Mouse (Mus musculus): ENCODE measurements around the gene Tnxb. TPM values are rescaled to one million over a fixed set of nuclear protein-coding genes. Genes with fewer than 3 reads are reported as not detected.

Gene Tnxb
- polyA plus RNA-seq, 1 experiment from 2014 or later = 0.24 TPM

- WGBS (ENCODE audit: insufficient replicate concordance) = 23% methylated on average over 5 of the region's 5 CpGs
- no peaks in the 10 kb centered on the region for H3K9me3 ChIP-seq (replicated peaks; ENCODE audit: control insufficient read depth, low read length)
- ATAC-seq (replicated peaks; ENCODE audit: insufficient number of reproducible peaks, low FRiP score, low TSS enrichment) = no peak
- H3K4me2 ChIP-seq = peak overlapping the region; percentile 90
- H3K4me1 ChIP-seq (ENCODE audit: control insufficient read depth, insufficient read depth, low read length) = peaks cover 32% of the 10 kb centered on the region
- H3K27me3 ChIP-seq (ENCODE audit: control insufficient read depth, insufficient read depth, low read length) = peaks cover 46% of the 10 kb centered on the region
- H3K9ac ChIP-seq (ENCODE audit: low read depth, low read length) = peak overlapping the region; percentile 85; the same call in 1 of the 2 replicates
- no peaks in the 10 kb centered on the region for H3K36me3 ChIP-seq (ENCODE audit: control insufficient read depth, insufficient read depth, low read length)
- no peak overlapping the region for H3K27ac ChIP-seq (ENCODE audit: low read depth, low read length)
- H3K4me3 ChIP-seq (ENCODE audit: low read depth, low read length) = peak overlapping the region; percentile 80
These were observed 41.7 kb upstream of the Tnxb start for GRCm38 (mm10) chr17:34628644-34628967.

GRCm38 (mm10) chr17:34629221-34629751, 41.0 kb upstream of the Tnxb start, which contains the start of gene Prrt1:
TSS of gene Prrt1 (plus strand) at chr17:34629533.
- no peak for ATAC-seq (replicated peaks; ENCODE audit: insufficient number of reproducible peaks, low FRiP score, low TSS enrichment)
- Histone ChIP-seq H3K36me3 (ENCODE audit: control insufficient read depth, insufficient read depth, low read length) (no peaks in the 10 kb centered on the region), H3K9ac (ENCODE audit: low read depth, low read length) (peak within 1 kb of the TSS; percentile 85), H3K4me1 (ENCODE audit: control insufficient read depth, insufficient read depth, low read length) (peaks cover 32% of the 10 kb centered on the region), H3K27me3 (ENCODE audit: control insufficient read depth, insufficient read depth, low read length) (peaks cover 49% of the 10 kb centered on the region), H3K9me3 (replicated peaks; ENCODE audit: control insufficient read depth, low read length) (no peaks in the 10 kb centered on the region), H3K4me2 (peak within 1 kb of the TSS; percentile 90), H3K27ac (ENCODE audit: low read depth, low read length) (peak within 1 kb of the TSS; percentile 93; the same call in 1 of the 2 replicates), H3K4me3 (ENCODE audit: low read depth, low read length) (peak within 1 kb of the TSS; percentile 80)
- 2% methylated on average over 16 of the region's 16 CpGs for WGBS (ENCODE audit: insufficient replicate concordance)

- no peak overlapping the region for H3K4me2 ChIP-seq
- H3K4me1 ChIP-seq (ENCODE audit: control insufficient read depth, insufficient read depth, low read length) = peaks cover 32% of the 10 kb centered on the region
- no peaks in the 10 kb centered on the region for H3K36me3 ChIP-seq (ENCODE audit: control insufficient read depth, insufficient read depth, low read length)
- H3K27me3 ChIP-seq (ENCODE audit: control insufficient read depth, insufficient read depth, low read length) = peaks cover 49% of the 10 kb centered on the region
- WGBS (ENCODE audit: insufficient replicate concordance) = 10% methylated on average over 12 of the region's 12 CpGs
- no peak for ATAC-seq (replicated peaks; ENCODE audit: insufficient number of reproducible peaks, low FRiP score, low TSS enrichment)
- H3K9me3 ChIP-seq (replicated peaks; ENCODE audit: control insufficient read depth, low read length) = no peaks in the 10 kb centered on the region
- H3K27ac ChIP-seq (ENCODE audit: low read depth, low read length) = no peak overlapping the region
- peak overlapping the region; percentile 30; the same call in 1 of the 2 replicates for H3K4me3 ChIP-seq (ENCODE audit: low read depth, low read length)
- no peak overlapping the region for H3K9ac ChIP-seq (ENCODE audit: low read depth, low read length)
These were observed 40.3 kb upstream of the Tnxb start for GRCm38 (mm10) chr17:34629796-34630603.

- Histone ChIP-seq H3K27ac (ENCODE audit: low read depth, low read length) (no peak overlapping the region), H3K4me2 (peak overlapping the region; percentile 55), H3K27me3 (ENCODE audit: control insufficient read depth, insufficient read depth, low read length) (peaks cover 51% of the 10 kb centered on the region), H3K9me3 (replicated peaks; ENCODE audit: control insufficient read depth, low read length) (no peaks in the 10 kb centered on the region), H3K4me3 (ENCODE audit: low read depth, low read length) (peak overlapping the region; percentile 30), H3K4me1 (ENCODE audit: control insufficient read depth, insufficient read depth, low read length) (peaks cover 32% of the 10 kb centered on the region), H3K36me3 (ENCODE audit: control insufficient read depth, insufficient read depth, low read length) (no peaks in the 10 kb centered on the region), H3K9ac (ENCODE audit: low read depth, low read length) (no peak overlapping the region)
- 2% methylated on average over 44 of the region's 48 CpGs for WGBS (ENCODE audit: insufficient replicate concordance)
- ATAC-seq (replicated peaks; ENCODE audit: insufficient number of reproducible peaks, low FRiP score, low TSS enrichment) = no peak
These were observed 39.5 kb upstream of the Tnxb start for GRCm38 (mm10) chr17:34630761-34631301.

GRCm38 (mm10) chr17:34631647-34632046, 38.7 kb upstream of the Tnxb start:
- ATAC-seq (replicated peaks; ENCODE audit: insufficient number of reproducible peaks, low FRiP score, low TSS enrichment) = no peak
- H3K9ac ChIP-seq (ENCODE audit: low read depth, low read length) = no peak overlapping the region
- peaks cover 25% of the 10 kb centered on the region for H3K4me1 ChIP-seq (ENCODE audit: control insufficient read depth, insufficient read depth, low read length)
- 6% methylated on average over 12 of the region's 12 CpGs for WGBS (ENCODE audit: insufficient replicate concordance)
- peak overlapping the region; percentile 30 for H3K4me3 ChIP-seq (ENCODE audit: low read depth, low read length)
- H3K36me3 ChIP-seq (ENCODE audit: control insufficient read depth, insufficient read depth, low read length) = no peaks in the 10 kb centered on the region
- peaks cover 51% of the 10 kb centered on the region for H3K27me3 ChIP-seq (ENCODE audit: control insufficient read depth, insufficient read depth, low read length)
- no peaks in the 10 kb centered on the region for H3K9me3 ChIP-seq (replicated peaks; ENCODE audit: control insufficient read depth, low read length)
- peak overlapping the region; percentile 60 for H3K4me2 ChIP-seq
- no peak overlapping the region for H3K27ac ChIP-seq (ENCODE audit: low read depth, low read length)

- ATAC-seq (replicated peaks; ENCODE audit: insufficient number of reproducible peaks, low FRiP score, low TSS enrichment) = no peak
- Histone ChIP-seq H3K27ac (ENCODE audit: low read depth, low read length) (no peak overlapping the region), H3K9ac (ENCODE audit: low read depth, low read length) (no peak overlapping the region), H3K9me3 (replicated peaks; ENCODE audit: control insufficient read depth, low read length) (no peaks in the 10 kb centered on the region), H3K27me3 (ENCODE audit: control insufficient read depth, insufficient read depth, low read length) (peaks cover 51% of the 10 kb centered on the region), H3K36me3 (ENCODE audit: control insufficient read depth, insufficient read depth, low read length) (no peaks in the 10 kb centered on the region), H3K4me3 (ENCODE audit: low read depth, low read length) (peak overlapping the region; percentile 30), H3K4me1 (ENCODE audit: control insufficient read depth, insufficient read depth, low read length) (peaks cover 24% of the 10 kb centered on the region), H3K4me2 (peak overlapping the region; percentile 60)
- under 1% methylated on average over 26 of the region's 26 CpGs for WGBS (ENCODE audit: insufficient replicate concordance)
These were observed 38.1 kb upstream of the Tnxb start for GRCm38 (mm10) chr17:34632261-34632691.

GRCm38 (mm10) chr17:34635671-34636070, 34.7 kb upstream of the Tnxb start:
- ATAC-seq (replicated peaks; ENCODE audit: insufficient number of reproducible peaks, low FRiP score, low TSS enrichment) = no peak
- Histone ChIP-seq H3K27ac (ENCODE audit: low read depth, low read length) (no peak overlapping the region), H3K36me3 (ENCODE audit: control insufficient read depth, insufficient read depth, low read length) (no peaks in the 10 kb centered on the region), H3K4me1 (ENCODE audit: control insufficient read depth, insufficient read depth, low read length) (peaks cover 8% of the 10 kb centered on the region), H3K4me3 (ENCODE audit: low read depth, low read length) (no peak overlapping the region), H3K27me3 (ENCODE audit: control insufficient read depth, insufficient read depth, low read length) (peaks cover 33% of the 10 kb centered on the region), H3K9ac (ENCODE audit: low read depth, low read length) (no peak overlapping the region), H3K4me2 (no peak overlapping the region), H3K9me3 (replicated peaks; ENCODE audit: control insufficient read depth, low read length) (no peaks in the 10 kb centered on the region)
- WGBS (ENCODE audit: insufficient replicate concordance) = 64% methylated on average over 2 of the region's 2 CpGs

GRCm38 (mm10) chr17:34637459-34637858, 32.9 kb upstream of the Tnxb start:
- Histone ChIP-seq H3K4me1 (ENCODE audit: control insufficient read depth, insufficient read depth, low read length) (no peaks in the 10 kb centered on the region), H3K9ac (ENCODE audit: low read depth, low read length) (no peak overlapping the region), H3K4me3 (ENCODE audit: low read depth, low read length) (no peak overlapping the region), H3K27ac (ENCODE audit: low read depth, low read length) (no peak overlapping the region), H3K27me3 (ENCODE audit: control insufficient read depth, insufficient read depth, low read length) (peaks cover 15% of the 10 kb centered on the region), H3K4me2 (no peak overlapping the region), H3K36me3 (ENCODE audit: control insufficient read depth, insufficient read depth, low read length) (no peaks in the 10 kb centered on the region), H3K9me3 (replicated peaks; ENCODE audit: control insufficient read depth, low read length) (no peaks in the 10 kb centered on the region)
- no peak for ATAC-seq (replicated peaks; ENCODE audit: insufficient number of reproducible peaks, low FRiP score, low TSS enrichment)
- WGBS (ENCODE audit: insufficient replicate concordance) = 62% methylated on average over 3 of the region's 3 CpGs

Measured in heart, embryonic 11.5 days (tissue).